8 mouse cellular contexts compared by ENCODE assay signal in the genomic region with DNA sequence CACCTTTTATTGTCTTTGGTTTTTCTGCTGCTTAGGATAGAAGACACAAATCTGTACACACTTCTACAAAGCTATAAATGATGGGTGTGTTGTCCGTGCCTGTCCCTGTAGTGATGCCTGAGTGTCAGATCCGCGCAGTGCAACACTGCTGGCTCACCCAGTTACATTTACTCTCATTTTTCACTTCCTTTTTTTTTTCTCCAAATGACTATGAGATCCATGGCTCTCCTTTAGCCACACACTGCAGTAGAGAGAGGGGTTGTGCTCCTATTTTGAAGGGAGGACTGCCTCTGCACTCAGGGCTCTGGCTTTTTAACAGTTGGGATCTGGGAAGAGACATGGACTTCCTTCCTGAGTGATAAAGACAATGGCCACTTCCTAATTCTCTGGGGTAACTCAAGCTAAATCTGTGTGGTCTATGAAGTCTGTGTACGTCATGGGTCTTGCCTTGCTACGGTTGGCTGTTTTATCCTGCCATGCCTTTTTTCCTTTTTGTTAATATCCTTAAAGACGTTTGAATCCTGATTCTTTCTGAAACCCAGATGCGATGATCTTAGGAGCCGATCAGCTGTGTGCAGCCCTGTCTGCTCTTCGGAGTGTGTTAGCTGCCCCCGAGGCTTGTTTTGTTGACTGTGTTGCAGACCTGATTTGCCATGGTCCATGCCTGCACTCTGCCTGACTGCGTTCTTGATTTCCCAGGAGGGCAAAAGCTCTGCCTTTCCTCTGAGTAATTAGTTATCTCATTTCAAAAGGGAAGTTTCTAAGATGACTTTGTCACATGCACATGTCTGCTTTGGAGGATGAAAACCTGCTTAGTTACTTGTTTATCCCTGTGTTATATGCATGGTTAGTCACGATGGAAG.
DNase-seq lines count a peak whose midpoint lies in the region; ATAC-seq and TF ChIP-seq lines count a peak whose summit lies in the region.

No protein-coding gene starts in this region.

- no peaks in the 10 kb centered on the region for H3K79me2 ChIP-seq in myocyte (ENCODE audit: control insufficient read depth, insufficient read depth)

- H3ac ChIP-seq in myocyte (ENCODE audit: control insufficient read depth, insufficient read length), result no peak overlapping the region

- no peaks in the 10 kb centered on the region for H3K36me3 ChIP-seq in limb, embryonic 11.5 days (ENCODE audit: control insufficient read depth, insufficient read depth, low read length)
- H3K36me3 ChIP-seq in limb, embryonic 10.5 days, result peaks cover 2% of the 10 kb centered on the region; the same call in 1 of the 2 replicates
- H3K36me3 ChIP-seq in embryonic facial prominence, embryonic 15.5 days, result no peaks in the 10 kb centered on the region
- no peaks in the 10 kb centered on the region for H3K36me3 ChIP-seq in hindbrain, embryonic 12.5 days
- H3K36me3 ChIP-seq in myocyte (ENCODE audit: control insufficient read depth, insufficient read depth), result no peaks in the 10 kb centered on the region

- 76% methylated on average over 12 of the region's 12 CpGs for WGBS in limb, embryonic 11.5 days
- WGBS in limb, embryonic 10.5 days, result 78% methylated on average over 12 of the region's 12 CpGs
- 17% methylated on average over 12 of the region's 12 CpGs for WGBS in embryonic facial prominence, embryonic 15.5 days
- WGBS in hindbrain, embryonic 12.5 days, result 29% methylated on average over 12 of the region's 12 CpGs

- no peaks in the 10 kb centered on the region for H3K9me3 ChIP-seq in limb, embryonic 11.5 days (ENCODE audit: control insufficient read depth, low read length)
- no peaks in the 10 kb centered on the region for H3K9me3 ChIP-seq in limb, embryonic 10.5 days (replicated peaks)
- H3K9me3 ChIP-seq in embryonic facial prominence, embryonic 15.5 days (replicated peaks), result no peaks in the 10 kb centered on the region
- no peaks in the 10 kb centered on the region for H3K9me3 ChIP-seq in hindbrain, embryonic 12.5 days (replicated peaks)

- no peak for DNase-seq in limb, embryonic 11.5 days (ENCODE audit: low spot score)
- DNase-seq in limb, embryonic 10.5 days (ENCODE audit: low spot score), result no peak
- no peak for DNase-seq in frontal cortex, adult 2 months (ENCODE audit: extremely low spot score in 1 of 2, low spot score in 1 of 2)
- DNase-seq in c-Kit-positive CD71-positive TER-119-positive erythroid progenitor cells, embryonic 14.5 days (ENCODE audit: low spot score), result no peak

- no peak overlapping the region for H3K4me3 ChIP-seq in limb, embryonic 11.5 days (ENCODE audit: low read depth, low read length)
- H3K4me3 ChIP-seq in limb, embryonic 10.5 days, result no peak overlapping the region
- no peak overlapping the region for H3K4me3 ChIP-seq in embryonic facial prominence, embryonic 15.5 days (replicated peaks)
- no peak overlapping the region for H3K4me3 ChIP-seq in hindbrain, embryonic 12.5 days
- H3K4me3 ChIP-seq in myocyte, result no peak overlapping the region

- H3K4me2 ChIP-seq in limb, embryonic 11.5 days (ENCODE audit: low read depth, severe bottlenecking), result no peak overlapping the region
- H3K4me2 ChIP-seq in embryonic facial prominence, embryonic 15.5 days (replicated peaks), result peak overlapping the region; percentile 28
- peak overlapping the region; percentile 32 for H3K4me2 ChIP-seq in hindbrain, embryonic 12.5 days (replicated peaks)
- peak overlapping the region; percentile 12 for H3K4me2 ChIP-seq in myocyte (ENCODE audit: low read depth)

- H3K9ac ChIP-seq in limb, embryonic 11.5 days (ENCODE audit: low read length), result no peak overlapping the region
- H3K9ac ChIP-seq in embryonic facial prominence, embryonic 15.5 days, result no peak overlapping the region
- H3K9ac ChIP-seq in hindbrain, embryonic 12.5 days, result no peak overlapping the region

- no peaks in the 10 kb centered on the region for H3K27me3 ChIP-seq in limb, embryonic 11.5 days (ENCODE audit: control insufficient read depth, insufficient read depth, low read length)
- H3K27me3 ChIP-seq in limb, embryonic 10.5 days (ENCODE audit: low read depth, poor library complexity, severe bottlenecking), result no peaks in the 10 kb centered on the region
- H3K27me3 ChIP-seq in embryonic facial prominence, embryonic 15.5 days, result no peaks in the 10 kb centered on the region
- H3K27me3 ChIP-seq in hindbrain, embryonic 12.5 days, result no peaks in the 10 kb centered on the region
- H3K27me3 ChIP-seq in myocyte (ENCODE audit: control insufficient read depth, insufficient read depth, insufficient read length), result no peaks in the 10 kb centered on the region

- TF ChIP-seq POLR2A in myocyte (IDR thresholded peaks at IDR 0.05; ENCODE audit: insufficient read length, low read depth), result no peak

- no peak for ATAC-seq in limb, embryonic 11.5 days (ENCODE audit: insufficient number of reproducible peaks, low FRiP score, low TSS enrichment, low read depth)
- peak; percentile 53; the same call in 1 of the 2 replicates for ATAC-seq in embryonic facial prominence, embryonic 15.5 days (ENCODE audit: insufficient number of reproducible peaks, low FRiP score, low TSS enrichment, low read depth)
- ATAC-seq in hindbrain, embryonic 12.5 days (ENCODE audit: low FRiP score), result peak; percentile 93
- no peak for ATAC-seq in erythroblast, adult 5-6 weeks (replicated peaks; ENCODE audit: low FRiP score, poor library complexity, severe bottlenecking)

- H3K27ac ChIP-seq in limb, embryonic 11.5 days (replicated peaks; ENCODE audit: low read depth, low read length), result 0 out of 2 replicates have a peak overlapping the region, but pooled peaks have one; percentile 21
- H3K27ac ChIP-seq in limb, embryonic 10.5 days, result no peak overlapping the region; the same call in 1 of the 2 replicates
- H3K27ac ChIP-seq in embryonic facial prominence, embryonic 15.5 days (replicated peaks), result peak overlapping the region; percentile 44
- peak overlapping the region; percentile 91 for H3K27ac ChIP-seq in hindbrain, embryonic 12.5 days

- peaks cover 23% of the 10 kb centered on the region for H3K4me1 ChIP-seq in limb, embryonic 11.5 days (ENCODE audit: control insufficient read depth, insufficient read depth, low read length)
- H3K4me1 ChIP-seq in limb, embryonic 10.5 days, result peaks cover 60% of the 10 kb centered on the region
- H3K4me1 ChIP-seq in embryonic facial prominence, embryonic 15.5 days, result peaks cover 33% of the 10 kb centered on the region
- peaks cover 64% of the 10 kb centered on the region for H3K4me1 ChIP-seq in hindbrain, embryonic 12.5 days

TF ChIP-seq in myocyte, 11 proteins besides CTCF, POLR2A, EP300 and RAD21:
- TF ChIP-seq MAX (IDR thresholded peaks at IDR 0.05; ENCODE audit: low read depth), result no peak
- TF ChIP-seq TCF12 (IDR thresholded peaks at IDR 0.05; ENCODE audit: insufficient read depth, poor library complexity, severe bottlenecking), result no peak
- TF ChIP-seq MYOG (IDR thresholded peaks at IDR 0.05; ENCODE audit: control insufficient read depth in 1 of 3, insufficient read depth in 1 of 3, insufficient read length in 2 of 3, low read depth in 2 of 3), result no peak
- TF ChIP-seq TCF3 (IDR thresholded peaks at IDR 0.05; ENCODE audit: insufficient read length, low read depth), result no peak
- TF ChIP-seq E2F4 (IDR thresholded peaks at IDR 0.05; ENCODE audit: insufficient read depth), result no peak
- no peak for TF ChIP-seq REST (IDR thresholded peaks at IDR 0.05; ENCODE audit: insufficient read depth, insufficient read length)
- TF ChIP-seq CEBPB (IDR thresholded peaks at IDR 0.05; ENCODE audit: insufficient read depth, poor library complexity, severe bottlenecking), result no peak
- TF ChIP-seq SRF (IDR thresholded peaks at IDR 0.05; ENCODE audit: control insufficient read depth, insufficient read length, low read depth), result no peak
- no peak for TF ChIP-seq POLR2AphosphoS2 (IDR thresholded peaks at IDR 0.05; ENCODE audit: insufficient read length, low read depth)
- TF ChIP-seq USF1 (IDR thresholded peaks at IDR 0.05; ENCODE audit: low read depth), result no peak
- no peak for TF ChIP-seq MYOD1 (IDR thresholded peaks at IDR 0.05; ENCODE audit: control insufficient read depth in 1 of 3, insufficient read length in 2 of 3, low read depth in 2 of 3)

Comparison
In these comparisons a context has a peak if more than half of its experiments do, and no peak if none do; other contexts are left out.
1. ATAC-seq: peak in embryonic facial prominence, embryonic 15.5 days (single experiment) and hindbrain, embryonic 12.5 days (single experiment); none in limb, embryonic 11.5 days (single experiment) and erythroblast, adult 5-6 weeks (single experiment).